Mouse (Mus musculus) ES-Bruce4 (cell line): ENCODE measurements around the gene Rnf208.

ENCODE experiments used
- CTCF ChIP-seq: IDR thresholded peaks from one replicate; pipeline ENCODE4 v1.8.1; 2011; ENCODE audit warnings: low read depth, low read length
- EP300 ChIP-seq: IDR thresholded peaks from 2 replicates; pipeline ENCODE4 v1.6.1; 2011; ENCODE audit warnings: low read depth, low read length; ENCODE audit not compliant: insufficient read depth
- POLR2A ChIP-seq: IDR thresholded peaks from one replicate; pipeline ENCODE4 v1.8.1; 2011; ENCODE audit warnings: low read length; ENCODE audit not compliant: insufficient read depth

DNA sequence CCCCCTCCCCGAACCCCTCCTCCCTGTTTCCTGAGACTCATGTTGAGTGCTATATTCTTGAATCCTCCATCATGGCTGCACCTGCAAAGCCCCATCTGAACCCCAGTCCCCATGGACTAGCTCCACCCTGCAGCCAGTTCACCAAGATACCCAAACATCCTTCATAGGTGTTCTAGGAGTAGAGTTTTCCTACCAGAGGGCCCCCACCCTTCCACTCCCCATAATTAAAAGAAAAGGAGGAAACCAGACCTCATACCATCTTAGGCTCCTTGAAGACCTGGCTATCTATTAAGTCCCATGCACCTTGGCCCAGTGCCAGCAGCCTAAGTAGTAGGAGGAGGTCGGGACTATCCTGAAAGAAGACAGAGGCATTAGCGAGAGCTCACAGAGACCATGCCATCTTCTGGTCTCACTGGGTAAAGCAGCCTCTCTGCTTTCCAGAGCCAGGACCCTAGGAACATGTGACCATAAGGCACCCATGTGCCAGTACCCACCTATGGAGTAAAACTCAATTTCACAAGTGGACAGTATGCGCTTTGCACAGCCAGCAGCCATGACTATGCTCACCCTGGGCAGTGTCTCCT is 38.3 kb upstream of the Rnf208 start:
- TF ChIP-seq POLR2A (no peak), EP300 (no peak), CTCF (no peak)
